Mouse (Mus musculus) urinary bladder, postnatal 36 days (tissue): ENCODE measurements at regions not wholly inside any gene's neighbourhood (a gene's known extent, or its start where the extent isn't known, plus 50 kb on each side); places are given as distances from the start of the nearest gene placed in this dataset.
"Not testable (repeated sequence)": the region's sequence is repeated elsewhere in the genome, so short reads cannot be mapped to it uniquely, and the experiment has no call there.

Source experiments
- DNase-seq, 2 experiments: peaks; one replicate each; pipeline ENCODE4 v3.0.0; 2022; ENCODE audit warnings: low spot score in 2 of 2, mixed read lengths in 1 of 2

DNA sequence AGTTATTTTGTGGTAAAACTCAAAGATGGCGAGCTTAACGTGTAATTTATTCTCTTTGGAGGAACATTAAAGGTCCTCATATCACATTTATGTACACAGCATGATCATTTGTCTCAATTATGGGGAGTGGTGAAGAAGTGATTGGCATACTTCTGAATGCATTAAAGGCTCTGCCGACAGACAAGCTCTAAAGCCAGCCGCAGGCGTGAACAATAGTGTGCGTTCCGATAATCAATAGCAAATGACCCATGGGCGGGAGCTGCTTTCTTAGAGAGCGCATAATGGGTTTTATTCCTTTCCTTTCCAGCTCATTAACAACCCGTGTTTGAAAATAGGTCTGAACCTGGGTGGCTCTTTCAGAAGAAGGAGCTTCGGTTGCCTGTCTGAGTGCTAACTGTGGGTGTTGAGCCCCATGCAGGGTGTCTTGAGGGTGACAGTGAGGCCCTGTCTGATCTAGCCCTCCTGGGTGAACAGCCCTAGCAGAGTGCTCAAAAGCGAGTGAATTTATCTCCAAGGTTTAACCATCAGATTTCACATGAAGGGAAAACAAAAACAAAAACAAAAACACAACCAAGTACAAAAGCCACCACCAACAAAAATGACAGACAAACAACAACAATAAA, 210.5 kb downstream of the Zfp619 start:
- DNase-seq, result no peak

DNA sequence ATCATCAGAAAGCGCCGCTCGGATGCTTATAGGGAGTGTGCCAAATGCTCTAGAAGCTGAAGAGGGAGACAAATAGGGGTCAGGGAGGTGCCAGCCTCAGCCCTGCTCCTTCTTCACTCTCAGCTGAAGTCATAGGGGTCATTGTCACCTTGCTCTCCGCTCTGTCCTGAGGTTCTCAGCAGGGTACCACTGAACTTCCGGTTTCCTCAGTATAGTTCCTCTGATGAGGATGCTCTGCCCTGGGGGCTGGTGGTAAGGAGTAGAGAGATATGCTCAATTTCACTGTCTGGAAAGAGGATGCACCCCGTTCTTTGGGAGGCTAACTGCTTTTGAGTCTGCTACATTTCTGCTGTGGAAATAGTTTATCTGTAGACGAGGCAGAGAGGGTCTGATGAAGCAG, 211.4 kb downstream of the Zfp619 start:
- no peak for DNase-seq

DNA sequence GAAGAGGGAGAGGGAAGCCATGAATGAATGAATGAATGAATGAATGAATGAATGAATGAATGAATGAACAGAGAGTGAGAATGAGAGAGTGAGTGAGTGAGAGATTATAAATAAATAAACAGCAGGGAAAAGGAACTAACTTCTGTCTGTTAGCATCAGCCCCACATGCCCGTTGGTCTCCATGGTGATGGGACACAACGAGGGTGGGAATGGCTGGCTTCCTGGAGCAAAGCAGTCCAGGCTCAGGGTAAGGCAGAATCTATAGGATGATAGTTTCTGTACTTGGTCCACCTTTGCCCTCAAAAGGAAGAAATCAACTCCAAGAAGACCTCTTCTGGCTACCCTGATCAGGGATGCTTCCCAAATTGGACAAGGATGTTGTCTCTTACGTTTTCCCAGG, 212.2 kb downstream of the Zfp619 start:
- DNase-seq, result no peak

DNA sequence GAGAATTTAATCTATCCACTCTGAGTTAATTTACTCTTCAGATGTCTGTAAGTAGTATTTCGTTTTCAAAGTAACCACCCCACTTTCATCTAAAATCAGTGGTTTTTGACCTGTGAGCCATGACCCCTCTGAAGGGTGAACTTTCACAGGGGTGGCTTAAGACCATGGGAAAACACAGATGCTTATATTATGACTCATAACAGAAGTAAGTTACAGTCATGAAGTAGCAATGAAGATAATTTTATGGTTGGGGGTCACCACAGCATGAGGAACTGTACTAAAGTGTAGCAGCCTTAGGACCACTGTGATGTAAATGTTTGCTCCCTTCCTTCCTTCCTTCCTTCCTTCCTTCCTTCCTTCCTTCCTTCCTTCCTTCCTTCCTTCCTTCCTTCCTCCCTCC, 215.2 kb downstream of the Zfp619 start:
- no peak for DNase-seq

DNA sequence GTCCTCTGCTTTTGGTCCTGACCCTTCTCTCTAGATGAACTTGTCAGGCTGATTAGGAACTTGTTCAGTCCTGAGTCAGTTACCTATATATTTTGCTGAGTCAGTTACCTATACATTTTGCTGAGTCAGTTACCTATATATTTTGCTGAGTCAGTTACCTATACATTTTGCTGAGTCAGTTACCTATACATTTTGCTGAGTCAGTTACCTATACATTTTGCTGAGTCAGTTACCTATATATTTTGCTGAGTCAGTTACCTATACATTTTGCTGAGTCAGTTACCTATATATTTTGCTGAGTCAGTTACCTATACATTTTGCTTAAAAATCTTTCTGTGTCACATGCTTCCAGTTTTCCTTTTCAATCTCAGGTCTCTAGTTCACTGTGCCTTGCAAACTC, 230.8 kb downstream of the Zfp619 start:
- DNase-seq, result not testable (repeated sequence)

DNA sequence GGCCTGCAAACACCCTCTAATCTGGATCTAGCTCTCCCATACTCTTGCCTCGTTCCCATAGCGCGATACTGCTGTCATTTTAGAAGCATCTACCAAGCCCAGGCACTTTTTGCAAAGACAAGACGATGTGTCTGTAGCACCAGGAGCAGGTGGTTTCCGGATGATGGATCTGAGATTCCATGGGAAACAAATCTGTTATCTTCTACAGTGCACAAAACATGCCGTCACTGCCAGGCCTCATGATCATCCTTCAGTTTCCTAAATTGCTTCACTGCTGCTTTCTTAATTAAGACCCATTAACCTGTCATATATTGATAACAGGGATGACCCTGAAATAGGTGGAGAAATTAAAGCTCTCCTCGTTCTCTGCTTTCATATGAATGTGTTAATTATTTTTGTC, 232.9 kb downstream of the Zfp619 start:
- DNase-seq, result no peak

DNA sequence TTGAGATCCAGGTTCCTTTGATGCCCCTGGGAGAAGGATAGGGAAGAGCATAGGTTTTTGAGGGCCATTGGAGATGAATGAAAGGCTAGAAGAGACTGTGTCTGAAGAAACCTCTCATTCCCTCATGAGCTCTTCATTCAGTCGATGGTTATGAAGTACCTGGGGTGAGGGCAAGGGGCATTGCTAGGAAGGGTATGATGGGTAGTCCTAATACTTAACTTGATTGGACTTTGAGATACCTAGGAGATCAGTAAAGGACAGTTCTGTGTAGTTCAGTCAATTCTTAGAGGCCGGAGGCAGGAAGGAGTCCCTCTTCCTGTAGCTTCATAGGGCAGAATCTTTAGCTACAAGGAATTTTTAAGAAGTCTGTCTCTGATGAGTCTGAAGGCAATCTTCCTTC, 246.8 kb downstream of the Zfp619 start:
- no peak for DNase-seq

DNA sequence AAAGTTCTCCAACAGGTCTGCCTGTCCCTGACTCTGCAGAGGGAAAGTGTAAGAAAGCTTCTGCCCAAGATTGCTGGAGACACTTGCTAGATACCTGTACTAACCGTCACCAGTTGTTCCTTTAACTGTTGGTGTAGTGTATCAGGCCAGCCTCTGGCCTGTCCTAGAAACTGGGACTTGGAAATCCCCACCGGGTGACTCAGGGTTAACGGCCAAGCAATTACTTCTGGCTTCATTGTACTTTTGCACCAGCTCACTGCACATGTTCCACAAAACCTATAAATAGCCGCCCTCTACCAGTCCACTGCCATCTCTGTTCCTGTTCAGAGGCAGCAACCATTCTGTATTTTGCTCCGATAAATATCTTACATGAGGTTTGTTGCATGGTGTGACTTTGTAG, 247.5 kb downstream of the Zfp619 start:
- DNase-seq, result no peak

DNA sequence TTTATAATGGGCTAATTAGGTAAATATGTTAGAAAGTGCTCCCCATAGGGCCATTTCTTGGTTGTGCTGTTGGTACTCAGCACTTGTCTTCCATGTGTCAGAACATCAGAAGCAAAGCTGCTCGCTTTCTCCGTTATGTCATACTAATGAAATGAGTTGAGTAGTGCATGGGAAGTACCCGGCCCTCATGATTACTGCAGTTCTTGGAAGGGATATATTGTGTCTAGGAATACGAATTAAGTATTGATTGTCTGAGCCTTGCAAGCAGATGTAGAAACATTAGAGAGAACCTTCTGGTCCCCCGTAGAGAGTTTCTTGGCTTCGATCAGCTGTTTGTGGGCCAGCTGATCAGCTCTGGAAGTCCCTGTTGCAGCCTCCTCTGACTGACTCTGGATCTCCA, 255.7 kb downstream of the Zfp619 start:
- no peak for DNase-seq

DNA sequence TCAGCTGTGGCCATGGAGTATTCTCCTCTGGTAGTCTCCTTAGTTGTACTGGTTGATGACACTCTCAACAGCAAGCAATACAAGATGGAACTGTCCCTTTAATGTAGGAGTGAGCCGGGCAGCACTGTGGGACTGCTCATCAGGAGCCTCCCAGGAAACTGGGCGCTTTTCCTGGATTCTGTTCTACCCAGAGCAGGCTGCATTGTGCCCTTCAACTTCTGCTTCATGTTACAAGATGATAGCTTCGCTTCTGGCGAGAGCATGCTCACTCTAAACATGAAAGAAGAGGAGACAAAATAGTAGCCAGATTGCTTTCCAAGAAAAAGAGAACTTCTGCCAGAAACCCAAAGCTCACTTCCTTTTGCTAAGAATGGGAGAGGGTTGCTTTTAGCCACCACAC, 271.8 kb downstream of the Zfp619 start:
- DNase-seq, result no peak

DNA sequence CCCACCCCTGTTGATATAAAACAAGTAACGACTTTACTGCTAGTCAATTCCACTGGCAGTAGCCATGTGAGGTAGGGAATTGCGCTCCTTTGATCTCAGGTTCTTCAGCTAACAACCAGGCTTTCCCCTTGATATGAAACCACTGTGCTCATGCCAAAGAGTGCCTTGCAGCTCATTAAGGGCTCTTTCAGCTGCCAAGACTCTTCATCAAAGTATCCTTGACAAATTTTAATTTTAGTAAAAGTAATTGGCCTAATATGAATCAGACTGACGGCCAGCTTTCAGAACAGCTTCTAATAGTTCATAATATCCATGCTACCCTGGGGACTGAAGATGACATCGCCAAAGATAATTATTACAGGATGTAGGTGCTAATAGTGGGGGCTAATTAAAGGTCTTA, 272.3 kb downstream of the Zfp619 start:
- DNase-seq, result no peak

DNA sequence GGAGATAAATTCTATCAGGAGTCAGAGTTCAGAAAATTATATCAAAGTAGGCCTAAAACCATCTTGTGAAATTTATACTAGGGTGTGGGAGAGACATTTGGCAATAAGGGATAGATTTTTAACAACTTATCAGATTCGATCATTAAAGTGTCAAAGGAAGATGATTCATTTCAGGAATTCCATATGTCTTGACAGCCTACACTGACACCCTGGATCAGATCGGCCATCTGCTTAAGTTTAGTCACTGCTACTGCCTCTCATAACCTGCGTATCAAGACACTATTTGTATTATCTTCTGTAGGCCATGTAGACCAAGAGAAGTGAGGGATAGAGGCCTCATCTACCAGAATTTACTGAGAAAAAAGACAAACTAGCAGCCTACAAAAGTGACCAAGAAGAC, 277.2 kb downstream of the Zfp619 start:
- DNase-seq, result no peak

DNA sequence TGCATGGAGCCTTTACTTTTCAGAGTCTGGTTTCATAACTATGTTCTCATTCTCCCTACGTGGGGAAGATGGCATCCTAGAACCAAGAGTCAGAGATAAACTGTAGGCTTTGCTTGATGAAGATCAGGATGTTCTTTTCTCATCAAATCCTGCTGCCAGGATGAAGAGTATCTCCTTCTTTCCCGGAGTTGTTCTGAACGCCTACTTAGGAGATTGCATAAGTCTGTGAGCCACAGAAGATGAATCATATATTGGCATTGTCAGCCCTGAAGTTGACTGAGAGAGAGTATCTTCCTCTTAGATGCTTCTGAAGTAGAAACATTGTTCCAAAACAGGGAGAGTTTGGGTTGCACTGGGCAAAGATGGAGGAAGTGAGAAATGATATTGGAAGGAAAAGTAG, 286.7 kb downstream of the Zfp619 start:
- no peak for DNase-seq

DNA sequence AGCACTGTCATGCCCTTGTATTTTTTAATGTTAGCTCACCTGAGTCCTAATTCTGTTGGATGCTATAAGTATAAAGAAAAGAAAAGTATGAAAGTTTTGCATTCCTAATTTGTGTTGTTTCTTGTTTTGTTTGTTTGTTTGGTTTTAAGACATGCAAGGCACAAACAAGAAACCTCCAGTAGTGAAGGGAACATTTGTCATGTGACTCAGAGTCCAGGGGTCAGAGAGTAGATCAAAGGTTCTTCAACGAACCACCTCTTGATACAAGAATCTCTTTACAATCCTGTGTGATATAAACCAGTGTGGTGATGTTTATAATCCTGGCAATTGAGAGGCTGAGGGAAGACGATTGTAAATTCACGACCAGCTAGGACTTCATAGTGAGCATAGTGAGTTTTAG, 300.5 kb downstream of the Zfp619 start:
- DNase-seq, result no peak

DNA sequence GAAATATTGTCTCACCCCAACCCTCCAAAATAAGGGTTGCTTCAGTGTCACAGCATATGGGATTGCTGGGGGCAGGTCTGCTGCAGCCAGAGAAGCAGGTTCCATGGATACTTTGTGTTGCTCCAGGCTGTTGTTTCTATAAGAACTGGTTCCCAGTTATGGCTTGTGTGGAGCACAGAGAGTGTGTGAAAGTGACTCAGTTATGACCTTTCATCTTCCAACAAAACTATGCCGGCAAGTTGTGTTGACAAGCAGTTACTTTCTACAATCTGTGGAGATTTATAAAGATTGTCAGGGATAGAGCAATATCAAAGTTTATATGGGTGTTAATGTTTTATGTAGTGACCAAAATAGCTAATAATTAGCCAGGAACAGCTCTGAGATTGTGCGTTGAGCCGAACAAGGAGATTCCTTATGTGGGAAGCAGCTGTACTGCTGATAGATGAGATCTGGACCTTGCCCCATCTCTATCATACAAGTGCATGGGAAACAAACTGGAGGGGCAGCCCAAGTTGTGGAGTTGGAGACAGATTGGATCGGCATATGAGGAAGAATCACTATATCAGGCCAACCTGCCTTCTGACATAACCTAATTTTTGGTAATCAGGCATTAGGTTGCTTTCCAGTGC, 305.1 kb downstream of the Zfp619 start:
- no peak for DNase-seq

DNA sequence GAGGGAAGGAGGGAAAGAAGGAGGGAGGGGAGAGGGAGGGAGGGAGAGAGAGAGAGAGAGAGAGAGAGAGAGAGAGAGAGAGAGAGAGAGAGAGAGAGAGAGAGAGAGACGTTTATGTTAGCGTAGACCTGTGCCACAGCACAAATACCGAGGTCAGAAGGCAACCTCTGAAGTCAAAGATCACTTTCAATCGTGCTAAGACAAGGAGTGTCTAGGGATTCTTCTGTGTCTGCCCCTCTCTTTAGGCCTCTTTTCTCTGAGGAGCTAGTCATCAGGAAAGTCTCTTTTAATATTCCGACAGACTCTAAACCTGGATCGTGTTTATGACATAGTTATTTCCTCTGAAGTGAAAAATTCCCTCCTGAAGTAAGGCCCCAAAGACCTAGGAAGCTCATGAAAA, 310.8 kb downstream of the Zfp619 start:
- no peak for DNase-seq

DNA sequence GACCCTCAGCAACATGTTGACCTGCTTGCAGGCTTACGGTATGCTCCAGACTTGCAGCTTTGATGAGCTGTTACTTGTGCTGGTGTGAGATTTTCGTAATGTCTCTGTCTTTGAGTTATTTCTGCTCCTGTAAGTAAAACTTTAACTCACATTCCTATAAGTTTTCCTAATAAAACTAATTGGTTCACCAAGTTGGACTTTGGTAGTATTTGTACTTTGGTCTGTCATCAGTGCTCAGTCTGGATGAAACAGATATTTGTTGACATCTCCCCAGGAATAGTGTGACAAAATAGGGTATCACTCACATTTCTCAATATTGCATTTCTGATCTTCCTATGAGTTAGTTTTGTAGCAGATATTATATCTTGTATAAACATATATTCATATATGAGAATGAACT, 313.3 kb downstream of the Zfp619 start:
- DNase-seq, result no peak

DNA sequence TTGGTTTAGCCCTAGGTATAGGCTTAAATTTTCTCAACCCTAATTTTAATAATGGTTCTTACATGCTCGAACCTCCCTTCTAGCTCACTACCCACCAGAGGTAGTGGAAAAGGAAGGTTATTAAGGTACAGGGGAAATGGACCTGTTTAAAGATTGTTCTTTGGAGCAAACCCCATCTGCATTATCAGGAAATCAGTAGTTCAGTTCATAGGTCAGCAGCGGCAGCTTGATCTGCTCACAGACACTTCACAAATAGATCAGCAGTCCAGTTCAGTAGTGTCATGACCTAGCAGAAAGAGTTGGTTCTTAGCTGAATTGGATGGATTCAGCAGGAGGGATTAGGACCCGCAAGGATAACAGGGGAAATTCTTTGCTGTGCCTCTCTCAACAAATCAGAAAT, 324.4 kb downstream of the Zfp619 start:
- DNase-seq, result no peak

DNA sequence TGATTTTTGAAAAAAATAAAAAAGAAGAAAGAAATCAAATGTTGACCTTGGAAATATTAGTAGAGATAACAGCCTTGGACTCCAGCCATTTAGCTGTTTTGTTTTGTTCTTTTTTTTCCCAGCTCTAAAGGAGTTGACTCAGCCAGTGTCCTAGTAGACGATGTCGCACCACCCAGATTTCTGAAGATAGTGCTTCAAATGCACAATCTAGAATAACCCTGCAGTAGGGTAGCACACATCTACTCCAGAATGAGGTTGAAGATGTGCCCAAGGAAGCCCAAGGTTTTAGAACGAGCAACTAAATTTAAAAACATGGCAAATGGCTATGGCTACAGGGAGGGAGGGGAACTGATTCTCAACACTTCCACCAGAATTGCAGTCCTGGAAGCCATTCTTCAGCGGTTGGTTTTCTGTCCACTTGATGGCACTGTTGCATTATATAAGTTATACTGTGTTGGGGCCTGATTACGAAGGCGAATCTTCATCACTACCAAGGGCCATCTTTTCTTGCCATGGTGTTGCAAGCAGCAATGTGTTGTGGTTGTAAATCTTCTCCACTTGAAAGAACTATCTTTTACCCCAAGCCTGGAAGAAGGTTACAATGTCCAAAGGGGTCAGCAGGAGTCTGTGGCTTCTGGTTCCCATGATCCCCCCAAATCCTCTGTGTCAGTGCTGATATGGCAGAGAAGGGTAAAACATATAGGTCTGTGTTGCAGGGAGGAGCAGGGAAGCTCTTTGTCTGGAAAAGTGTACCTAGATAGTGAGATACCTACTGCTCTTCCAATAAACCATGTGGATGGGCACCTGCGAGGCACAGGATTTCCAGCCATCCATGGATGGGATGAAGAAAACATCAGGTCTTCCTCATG, 330.6 kb downstream of the Zfp619 start:
- peak; percentile 13 to 16 for DNase-seq

DNA sequence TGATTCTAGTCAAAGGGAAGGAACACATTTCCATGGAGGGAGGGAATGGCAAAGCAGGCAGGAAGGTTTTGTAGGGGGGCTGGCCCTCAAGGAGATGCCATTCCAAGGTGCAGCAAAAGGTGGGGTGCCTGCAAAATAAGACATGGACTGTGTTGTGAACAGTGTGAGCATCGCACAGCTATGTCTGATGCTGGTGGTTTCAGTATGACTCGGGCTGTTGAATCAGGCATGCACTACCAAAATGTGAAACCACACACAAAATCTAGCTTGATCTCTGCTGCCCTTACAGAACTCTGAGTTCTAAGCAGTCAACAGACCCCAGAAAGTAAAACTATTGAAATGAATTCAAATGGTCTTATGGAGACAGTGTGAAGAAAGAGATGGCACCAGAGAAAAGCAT, 339.7 kb downstream of the Zfp619 start:
- no peak for DNase-seq

DNA sequence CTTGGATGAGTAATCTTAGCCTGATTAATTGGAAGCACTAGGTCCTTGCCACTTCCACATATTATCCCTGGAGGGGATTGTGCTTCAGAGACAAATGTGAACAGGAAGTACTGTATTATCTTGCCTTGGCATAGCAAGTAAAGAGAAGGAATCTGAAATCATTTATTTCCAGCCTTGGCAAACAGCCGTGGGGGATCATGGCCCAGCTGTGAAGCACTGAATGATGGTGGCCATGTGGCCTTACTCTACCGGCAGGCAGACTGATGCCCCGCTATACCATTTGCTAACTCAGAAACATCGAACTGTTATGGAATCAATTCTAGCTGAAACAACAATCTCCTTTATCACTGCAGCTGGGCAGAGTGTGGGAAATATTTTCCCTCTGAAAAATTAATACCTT, 345.3 kb downstream of the Zfp619 start:
- DNase-seq, result no peak

DNA sequence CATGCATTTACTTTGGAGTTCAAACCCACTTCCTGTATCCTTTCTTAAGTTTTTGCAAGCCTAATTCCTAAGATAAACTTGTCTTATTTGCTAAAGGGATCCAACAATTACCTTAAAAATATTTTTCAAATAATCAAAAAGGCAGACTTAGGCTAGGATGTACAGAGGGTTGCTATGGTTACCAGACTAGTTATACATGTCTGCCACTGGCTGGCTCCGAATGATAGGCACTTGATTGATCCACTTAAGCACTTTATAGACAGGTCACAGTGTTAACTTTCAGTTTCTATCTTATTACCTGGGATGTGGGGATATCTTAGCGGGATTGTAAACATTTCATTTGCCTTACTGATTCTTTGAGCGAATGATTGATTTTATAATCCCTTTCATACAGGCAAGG, 346.6 kb downstream of the Zfp619 start:
- DNase-seq, result no peak

DNA sequence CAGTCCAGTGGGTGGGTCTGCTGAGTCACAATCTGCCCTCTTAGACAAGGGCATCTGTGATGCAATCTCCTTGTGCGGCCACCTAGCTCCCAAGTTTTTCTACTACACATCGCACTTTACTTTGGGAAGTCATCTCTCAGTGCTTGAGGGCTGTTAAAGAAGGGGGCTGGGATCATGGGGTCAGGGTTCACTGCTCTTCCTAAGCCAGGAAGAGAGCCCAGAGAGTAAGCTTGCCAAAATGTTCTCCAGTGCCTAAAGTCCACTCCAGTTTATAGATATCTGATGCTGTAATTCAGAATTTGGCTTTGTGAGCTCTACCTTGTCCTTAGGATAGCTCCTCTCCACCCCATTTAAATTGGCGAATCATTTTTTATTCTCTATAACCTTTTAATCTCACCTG, 347.2 kb downstream of the Zfp619 start:
- DNase-seq, result no peak
